Mouse (Mus musculus): Measurements from ENCODE around the gene Morc2a.

DNA sequence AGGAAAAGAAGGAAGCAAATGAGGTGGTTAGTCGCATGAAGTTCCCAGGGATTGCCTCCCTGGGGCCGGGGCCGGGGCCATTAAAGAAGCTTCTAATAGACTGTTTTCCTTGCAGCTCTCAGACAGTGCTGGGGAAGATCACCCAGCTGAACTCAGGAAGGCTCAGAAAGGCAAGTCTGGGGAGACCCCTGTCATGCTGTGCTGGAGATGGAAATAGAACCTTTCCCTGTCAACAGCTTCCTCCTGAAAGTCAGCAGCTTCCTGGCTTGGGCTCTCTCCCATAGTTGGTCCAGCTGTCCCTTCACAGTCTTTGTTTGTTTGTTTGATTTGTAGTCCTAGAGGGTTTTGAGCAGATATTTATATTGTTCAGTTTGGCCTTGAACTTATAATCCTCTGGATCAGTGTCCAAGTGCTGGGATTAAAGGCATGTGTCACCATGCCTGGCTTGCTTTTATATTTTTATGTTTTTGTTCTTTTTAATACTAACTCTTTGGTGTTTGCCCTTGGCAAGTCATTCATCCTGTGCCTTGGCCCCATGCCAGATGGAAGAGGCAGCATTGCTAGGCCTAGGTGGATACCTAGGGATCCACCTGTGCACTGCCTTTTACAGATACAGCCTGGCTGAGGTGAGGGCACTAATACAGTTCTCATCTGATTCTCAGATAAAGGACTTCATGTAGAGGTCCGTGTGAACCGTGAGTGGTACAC, 35.9 kb downstream of the Morc2a start:
- TF ChIP-seq CTCF (IDR thresholded peaks at IDR 0.05; ENCODE audit: borderline replicate concordance, insufficient read depth, low read length) (no peak), POLR2A (IDR thresholded peaks at IDR 0.05; ENCODE audit: low read depth, low read length) (no peak)
